Mouse (Mus musculus): ENCODE results near the gene Thap11.

DNA sequence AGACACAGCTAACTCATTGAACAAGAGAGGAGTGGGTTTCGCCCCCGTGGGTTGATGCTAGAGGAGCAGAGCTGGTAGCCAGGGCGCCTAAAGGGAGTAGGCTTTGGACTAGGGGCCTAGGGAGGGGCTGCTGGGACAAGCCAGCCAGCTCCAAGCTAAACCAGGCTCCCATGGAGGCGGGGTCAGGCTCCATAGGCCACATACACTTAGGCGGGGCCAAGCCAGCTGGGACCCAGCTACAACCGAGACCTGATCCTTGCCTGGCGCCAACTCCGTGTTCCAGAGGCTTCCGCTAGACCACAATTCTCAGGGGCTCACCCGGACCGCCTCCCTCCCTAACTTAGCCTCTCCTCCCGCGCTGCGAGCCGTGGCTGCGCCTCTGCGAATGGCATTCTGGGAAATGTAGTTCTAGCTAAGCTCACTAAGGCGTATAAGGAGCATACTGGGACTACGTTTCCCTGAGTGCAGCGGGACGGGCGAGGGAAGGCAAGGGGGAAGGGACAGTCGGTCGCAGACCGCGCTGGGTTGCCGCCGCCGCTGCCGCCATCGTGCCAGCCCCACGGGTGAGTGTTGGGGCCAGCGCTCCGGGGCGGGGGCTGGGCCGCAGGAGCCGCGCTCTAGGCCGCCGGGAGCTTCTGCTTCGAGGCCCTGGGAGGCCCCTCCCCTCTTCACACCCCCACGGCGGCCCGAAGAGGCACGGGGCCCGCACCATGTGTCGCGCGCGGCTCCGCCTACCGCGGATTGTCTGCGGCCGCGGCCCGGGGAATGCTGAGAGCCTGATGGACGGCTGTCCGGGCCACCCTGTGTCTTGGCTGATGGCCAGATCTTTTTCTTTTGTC lies 5.4 kb downstream of the Thap11 start, which contains the start of gene Nutf2:
- TF ChIP-seq CTCF (IDR thresholded peaks at IDR 0.05; ENCODE audit: low read depth): no peak
- no peak for TF ChIP-seq EP300 (optimal IDR thresholded peaks at IDR 0.05)
